ENCODE assay signal across 10 mouse cellular contexts in the genomic region with DNA sequence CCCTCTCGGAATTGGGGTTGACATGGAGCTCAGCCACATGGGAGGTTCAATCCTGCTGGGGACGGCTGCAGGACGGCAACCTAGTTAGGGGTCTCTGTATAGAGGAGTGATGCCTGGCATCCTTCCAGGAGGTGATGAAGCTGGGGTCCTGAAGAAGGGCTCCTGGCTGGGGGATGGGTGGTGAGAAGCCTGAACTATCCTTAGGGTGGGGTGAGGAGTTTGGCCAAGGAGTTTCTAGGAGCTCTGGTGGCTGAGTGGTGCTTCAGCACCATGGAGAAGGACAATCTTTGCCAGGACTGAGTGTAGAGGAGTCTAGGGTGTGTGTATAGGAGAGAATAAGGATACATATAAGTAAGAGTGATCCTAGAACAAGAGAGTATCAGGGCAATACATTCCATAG. TPM values are rescaled to one million over a fixed set of nuclear protein-coding genes. Genes with fewer than 3 reads are reported as not detected.
DNase-seq lines count a peak whose midpoint lies in the region; ATAC-seq lines count a peak whose summit lies in the region.
"Had no signal": no experiment of that assay in that cellular context is flagged by ENCODE, and none has a peak within 500 bp of the region (broad histone marks: within the 10 kb centered on the region; RNA-seq: fewer than 3 reads in every experiment).

No protein-coding gene starts in this region.

- no peak overlapping the region for H3K9ac ChIP-seq in intestine, embryonic 14.5 days (ENCODE audit: low read length)
- H3K9ac ChIP-seq in intestine, embryonic 16.5 days (ENCODE audit: low read depth, low read length) = no peak overlapping the region
- no peak overlapping the region for H3K9ac ChIP-seq in embryonic facial prominence, embryonic 11.5 days (replicated peaks; ENCODE audit: low read length)

- peak; percentile 66 for DNase-seq in intestine, embryonic 14.5 days (ENCODE audit: low spot score)
- DNase-seq in ES-CJ7 (ENCODE audit: low read depth, low spot score) = peak; percentile 30
- DNase-seq in embryonic facial prominence, embryonic 11.5 days (ENCODE audit: low spot score) = peak; percentile 75
- peak; percentile 24 for DNase-seq in lung, postnatal 14 days
- DNase-seq in adrenal gland, postnatal 36 days = no peak
- DNase-seq in kidney, postnatal 36 days = no peak
- DNase-seq: thymus, postnatal 36 days had no signal

- H3K36me3 ChIP-seq in intestine, embryonic 14.5 days (ENCODE audit: control insufficient read depth, insufficient read depth, low read length) = no peaks in the 10 kb centered on the region
- no peaks in the 10 kb centered on the region for H3K36me3 ChIP-seq in intestine, embryonic 16.5 days (ENCODE audit: control insufficient read depth, insufficient read depth, low read length)
- no peaks in the 10 kb centered on the region for H3K36me3 ChIP-seq in embryonic facial prominence, embryonic 11.5 days (replicated peaks; ENCODE audit: control insufficient read depth, insufficient read depth, low read depth, low read length)

- H3K27me3 ChIP-seq in intestine, embryonic 14.5 days (replicated peaks; ENCODE audit: control insufficient read depth, insufficient read depth, low read length) = peaks cover 6% of the 10 kb centered on the region; the same call in 1 of the 2 replicates
- peaks cover 6% of the 10 kb centered on the region; the same call in 1 of the 2 replicates for H3K27me3 ChIP-seq in intestine, embryonic 16.5 days (replicated peaks; ENCODE audit: control insufficient read depth, insufficient read depth, low read length)
- H3K27me3 ChIP-seq in embryonic facial prominence, embryonic 11.5 days (ENCODE audit: control insufficient read depth, insufficient read depth, low read length) = no peaks in the 10 kb centered on the region

- no peaks in the 10 kb centered on the region for H3K4me1 ChIP-seq in intestine, embryonic 14.5 days (replicated peaks; ENCODE audit: control insufficient read depth, insufficient read depth, low read length)
- H3K4me1 ChIP-seq in intestine, embryonic 16.5 days (ENCODE audit: control insufficient read depth, insufficient read depth, low read length) = no peaks in the 10 kb centered on the region
- no peaks in the 10 kb centered on the region for H3K4me1 ChIP-seq in embryonic facial prominence, embryonic 11.5 days (ENCODE audit: control insufficient read depth, insufficient read depth, low read length)

- H3K4me2 ChIP-seq in intestine, embryonic 14.5 days (ENCODE audit: low read length) = no peak overlapping the region
- no peak overlapping the region for H3K4me2 ChIP-seq in intestine, embryonic 16.5 days (ENCODE audit: low read depth, low read length)
- no peak overlapping the region for H3K4me2 ChIP-seq in embryonic facial prominence, embryonic 11.5 days (ENCODE audit: low read depth, low read length)

- H3K27ac ChIP-seq in intestine, embryonic 14.5 days (ENCODE audit: low read depth) = no peak overlapping the region
- H3K27ac ChIP-seq in intestine, embryonic 16.5 days (ENCODE audit: low read length) = no peak overlapping the region
- H3K27ac ChIP-seq in embryonic facial prominence, embryonic 11.5 days (replicated peaks; ENCODE audit: low read depth, low read length) = no peak overlapping the region

- no peaks in the 10 kb centered on the region for H3K9me3 ChIP-seq in intestine, embryonic 14.5 days (ENCODE audit: control insufficient read depth, low read length)
- H3K9me3 ChIP-seq in intestine, embryonic 16.5 days (ENCODE audit: control insufficient read depth, low read length) = no peaks in the 10 kb centered on the region
- H3K9me3 ChIP-seq in embryonic facial prominence, embryonic 11.5 days (replicated peaks; ENCODE audit: control insufficient read depth, low read length) = no peaks in the 10 kb centered on the region

- H3K4me3 ChIP-seq in intestine, embryonic 14.5 days (ENCODE audit: low read depth, low read length) = no peak overlapping the region
- no peak overlapping the region for H3K4me3 ChIP-seq in intestine, embryonic 16.5 days (ENCODE audit: low read length)
- H3K4me3 ChIP-seq in embryonic facial prominence, embryonic 11.5 days (ENCODE audit: low read depth, low read length) = no peak overlapping the region

- 36% methylated on average over 3 of the region's 3 CpGs for WGBS in intestine, embryonic 14.5 days
- WGBS in intestine, embryonic 16.5 days = 39% methylated on average over 3 of the region's 3 CpGs
- 24% methylated on average over 3 of the region's 3 CpGs for WGBS in embryonic facial prominence, embryonic 11.5 days

- 0 out of 2 replicates have a peak, but pooled peaks have one; percentile 28 for ATAC-seq in intestine, embryonic 14.5 days (replicated peaks; ENCODE audit: low FRiP score, low TSS enrichment, low read depth)
- ATAC-seq in intestine, embryonic 16.5 days = no peak; the same call in 1 of the 2 replicates
- no peak for ATAC-seq in embryonic facial prominence, embryonic 11.5 days (replicated peaks; ENCODE audit: insufficient number of reproducible peaks, low FRiP score, low TSS enrichment, low read depth)
- no peak for ATAC-seq in megakaryocyte, adult 5-6 weeks (ENCODE audit: poor library complexity, severe bottlenecking)

RNA-seq across cellular contexts. Expression of gene Pde2a, which starts 0.6 kb away (rescaled TPM):
- 16.4 and 20.0 TPM in 2 replicates for polyA plus RNA-seq in intestine, embryonic 14.5 days (2014; fragmentation: Nextera tagmentation; extraction: Ambion mirVana)
- 23.0 and 23.5 TPM in 2 replicates for polyA plus RNA-seq in intestine, embryonic 16.5 days (2015; fragmentation: Nextera tagmentation; extraction: Ambion mirVana)
- 10.6 and 18.6 TPM in 2 replicates for polyA plus RNA-seq in embryonic facial prominence, embryonic 11.5 days (2014; fragmentation: Nextera tagmentation; extraction: Ambion mirVana)
- 35.4 and 37.5 TPM in 2 replicates for total RNA-seq in megakaryocyte, adult 5-6 weeks (2015)
- 25.7 and 65.8 TPM in 2 replicates for total RNA-seq in megakaryocyte, adult 5-6 weeks (2017)
- 100 to 1,000 TPM; 163 to 207 TPM for total RNA-seq in adrenal gland, postnatal 36 days (2021)

RNA-seq across cellular contexts. Expression of gene Gm45837, which starts 11.4 kb away (rescaled TPM):
- polyA plus RNA-seq in intestine, embryonic 14.5 days (2014; fragmentation: Nextera tagmentation; extraction: Ambion mirVana) = 3.9 TPM in 1 of 2 replicates, not detected in the other
- not detected in 2 replicates for polyA plus RNA-seq in intestine, embryonic 16.5 days (2015; fragmentation: Nextera tagmentation; extraction: Ambion mirVana)
- 4.2 TPM in 1 of 2 replicates, not detected in the other for polyA plus RNA-seq in embryonic facial prominence, embryonic 11.5 days (2014; fragmentation: Nextera tagmentation; extraction: Ambion mirVana)
- 10.2 TPM in 1 of 2 replicates, not detected in the other for total RNA-seq in megakaryocyte, adult 5-6 weeks (2015)
- 35.6 TPM in 1 of 2 replicates, not detected in the other for total RNA-seq in megakaryocyte, adult 5-6 weeks (2017)
- 1 to 10 TPM in 1 of 2 experiments, not detected in 1; 3.8 TPM for total RNA-seq in adrenal gland, postnatal 36 days (2021)
- total RNA-seq: liver, adult 2 months had no signal
- polyA plus RNA-seq: liver, adult 2 months had no signal

Comparison
In these comparisons a context has a peak if more than half of its experiments do, and no peak if none do; other contexts are left out.
1. DNase-seq: peak in intestine, embryonic 14.5 days (single experiment), ES-CJ7 (single experiment), embryonic facial prominence, embryonic 11.5 days (single experiment) and lung, postnatal 14 days (single experiment); none in adrenal gland, postnatal 36 days (0 of 2) and kidney, postnatal 36 days (0 of 2).